Mouse (Mus musculus) C2C12 (cell line): ENCODE measurements around the gene Il18bp.

ENCODE experiments used
- CEBPB ChIP-seq: IDR thresholded peaks from one replicate; pipeline ENCODE4 v1.6.1; 2011; ENCODE audit warnings: low read depth, mild to moderate bottlenecking, control low read depth, moderate library complexity
- CTCF ChIP-seq: IDR thresholded peaks from one replicate; pipeline ENCODE4 v1.5.1; 2011; ENCODE audit not compliant: control insufficient read depth, insufficient read depth, insufficient read length
- FOSL1 ChIP-seq: IDR thresholded peaks from one replicate; pipeline ENCODE4 v1.8.0; 2011; ENCODE audit warnings: mild to moderate bottlenecking, low read length; ENCODE audit not compliant: poor library complexity, insufficient read depth, severe bottlenecking
- MAX ChIP-seq: IDR thresholded peaks from one replicate; pipeline ENCODE4 v1.6.1; 2011; ENCODE audit warnings: mild to moderate bottlenecking, control low read depth
- MYOD1 ChIP-seq: IDR thresholded peaks from one replicate; pipeline ENCODE4 v1.6.1; 2011; ENCODE audit warnings: low read depth; ENCODE audit not compliant: control insufficient read depth, insufficient read length
- USF1 ChIP-seq: IDR thresholded peaks from one replicate; pipeline ENCODE4 v1.6.1; 2011; ENCODE audit warnings: low read depth, mild to moderate bottlenecking, control low read depth, moderate library complexity

DNA sequence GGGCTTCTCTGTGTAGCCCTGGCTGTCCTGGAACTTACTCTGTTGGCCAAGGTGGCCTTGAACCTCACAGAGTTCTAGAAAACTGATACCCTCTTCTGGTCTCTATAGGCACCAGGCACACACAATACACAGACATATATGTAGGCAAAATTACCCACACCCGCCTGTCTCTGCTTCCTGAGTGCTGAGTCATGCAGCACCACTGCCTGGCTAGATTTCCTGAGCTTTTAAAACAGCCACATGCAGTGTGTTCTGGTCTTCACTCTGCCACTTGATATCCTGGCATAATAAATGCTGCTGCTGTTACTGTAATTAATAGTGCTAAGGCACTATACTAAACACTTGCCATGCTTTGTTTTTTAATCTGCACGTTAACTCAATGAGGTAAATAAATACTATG, 52.9 kb downstream of the Il18bp start:
- TF ChIP-seq CTCF (no peak), USF1 (no peak), MAX (no peak), FOSL1 (no peak), CEBPB (no peak), MYOD1 (no peak)
